Mouse (Mus musculus) olfactory bulb, adult 2 months (tissue): Measurements from ENCODE around the gene Thsd7b.

ENCODE experiments used
- CTCF ChIP-seq: fragments of 200-500 bp; IDR thresholded peaks from 2 replicates; pipeline ENCODE4 v1.5.1; 2012; ENCODE audit warnings: low read depth, mild to moderate bottlenecking, low read length, moderate library complexity; ENCODE audit not compliant: insufficient read depth
- POLR2A ChIP-seq: fragments of 200-500 bp; IDR thresholded peaks from 2 replicates; pipeline ENCODE4 v1.6.1; 2012; ENCODE audit warnings: mild to moderate bottlenecking, low read depth, low read length, moderate library complexity; ENCODE audit not compliant: insufficient read depth

DNA sequence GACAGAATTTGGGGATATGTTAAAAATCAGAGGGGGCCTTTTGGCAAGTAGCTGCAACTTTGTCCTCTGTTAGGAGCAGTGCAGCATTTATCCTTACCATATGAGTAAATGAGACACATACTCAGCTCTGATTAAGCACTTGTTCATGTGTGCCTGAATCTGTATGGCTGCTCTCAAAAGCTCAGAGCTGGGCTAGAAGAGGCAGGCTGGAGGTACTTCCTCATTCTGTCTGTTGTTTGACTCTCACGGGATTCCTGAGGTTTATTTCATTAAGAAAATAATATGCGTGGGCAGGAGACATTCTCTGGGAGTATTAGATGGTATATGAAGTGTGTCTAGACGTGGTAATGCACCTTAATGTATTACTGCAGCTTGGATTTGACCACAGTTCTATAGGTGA lies 286.7 kb downstream of the Thsd7b start:
- TF ChIP-seq CTCF (no peak), POLR2A (no peak)
